Mouse (Mus musculus) lung, embryonic 14.5 days (tissue): ENCODE data around the gene Epha4. TPM values are rescaled to one million over a fixed set of nuclear protein-coding genes. Genes with fewer than 3 reads are reported as not detected.

Source experiments
- ATAC-seq: fragments of 200-750 bp; cut with Nextera tagmentation; 2 replicates; pipeline ENCODE4 v1.8.0; 2017; ENCODE audit warnings: mild to moderate bottlenecking, moderate TSS enrichment, moderate library complexity; ENCODE audit not compliant: insufficient read depth
- DNase-seq: peaks from one replicate; pipeline ENCODE4 v3.0.0-alpha.2; 2015
- H3K27ac ChIP-seq: fragments of 300-500 bp; sonication (generic); 2 replicates; pipeline ENCODE4 v1.5.1; 2014; ENCODE audit warnings: low read depth, mild to moderate bottlenecking, moderate library complexity
- H3K27me3 ChIP-seq: fragments of 300-500 bp; sonication (generic); 2 replicates; pipeline ENCODE4 v1.6.1; 2014; ENCODE audit warnings: low read length, control low read depth; ENCODE audit not compliant: insufficient read depth
- H3K36me3 ChIP-seq: fragments of 300-500 bp; sonication (generic); 2 replicates; pipeline ENCODE4 v1.6.1; 2014; ENCODE audit warnings: control low read depth; ENCODE audit not compliant: insufficient read depth
- H3K4me1 ChIP-seq: fragments of 300-500 bp; sonication (generic); 2 replicates; pipeline ENCODE4 v1.6.1; 2014; ENCODE audit warnings: antibody characterized with exemption, control low read depth; ENCODE audit not compliant: insufficient read depth
- H3K4me2 ChIP-seq: fragments of 300-500 bp; sonication (generic); 2 replicates; pipeline ENCODE4 v1.6.1; 2014; ENCODE audit warnings: mild to moderate bottlenecking
- H3K4me3 ChIP-seq: fragments of 300-500 bp; sonication (generic); 2 replicates; pipeline ENCODE4 v1.5.1; 2014; ENCODE audit warnings: low read depth, low read length
- H3K9ac ChIP-seq: fragments of 300-500 bp; sonication (generic); 2 replicates; pipeline ENCODE4 v1.6.1; 2014
- H3K9me3 ChIP-seq: fragments of 300-500 bp; sonication (generic); 2 replicates; pipeline ENCODE4 v1.6.1; 2016; ENCODE audit warnings: low read depth, low read length, control low read depth
- CTCF ChIP-seq: IDR thresholded peaks from 2 replicates; pipeline ENCODE4 v1.5.1; 2016; ENCODE audit warnings: antibody characterized with exemption, low read depth
- WGBS: fragments of 180-500 bp; shearing (Covaris S2); extraction: QIAGEN DNeasy Blood & Tissue Kit; methylation state at CpG from one replicate; pipeline ENCODE4 v1.1.7; 2014; 5-methylcytosine and 5-hydroxymethylcytosine counted together
- polyA plus RNA-seq: library from polyadenylated mRNA; unstranded; fragments of >200 nt; fragmentation: Nextera tagmentation; extraction: Ambion mirVana; gene quantifications from 2 replicates; pipeline ENCODE4 v1.2.1, GENCODE M21; 2014

Gene Epha4
- polyA plus RNA-seq, 1 experiment from 2014 or later, result 18.0 TPM

GRCm38 (mm10) chr1:77437881-77438610 is 76.8 kb downstream of the Epha4 start:
- Histone ChIP-seq H3K36me3 (0 out of 2 replicates have a peak, but pooled peaks cover 3% of the 10 kb centered on the region), H3K4me1 (peaks cover 3% of the 10 kb centered on the region; the same call in 1 of the 2 replicates), H3K4me3 (no peak overlapping the region), H3K27ac (no peak overlapping the region), H3K9ac (no peak overlapping the region), H3K27me3 (no peaks in the 10 kb centered on the region), H3K4me2 (no peak overlapping the region), H3K9me3 (no peaks in the 10 kb centered on the region)
- ATAC-seq (no peak), DNase-seq (no peak)
- 81% methylated on average over 10 of the region's 10 CpGs for WGBS
- TF ChIP-seq CTCF, result no peak

DNA sequence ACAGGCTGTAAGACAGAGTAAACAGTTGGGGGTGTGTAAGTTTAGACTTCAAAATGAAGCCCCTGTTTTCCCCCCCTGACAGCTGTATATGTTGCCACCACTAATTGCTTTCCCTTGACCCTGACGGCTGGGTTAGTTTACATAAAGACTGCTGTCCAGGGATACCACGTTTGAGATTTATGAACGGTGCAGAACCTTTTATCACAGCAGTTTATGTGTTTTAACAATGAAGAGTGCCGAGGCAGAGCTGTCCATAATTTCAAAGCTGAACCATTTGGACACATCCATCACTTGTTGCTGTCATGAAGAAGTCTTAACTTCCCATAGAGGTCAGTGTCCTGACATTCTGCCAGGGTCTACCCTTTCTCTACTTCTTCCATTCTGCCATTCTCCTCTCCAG is 79.8 kb downstream of the Epha4 start:
- no peak overlapping the region for H3K4me3 ChIP-seq
- no peak overlapping the region for H3K4me2 ChIP-seq
- DNase-seq, result peak; percentile 58
- no peaks in the 10 kb centered on the region for H3K9me3 ChIP-seq
- H3K9ac ChIP-seq, result no peak overlapping the region
- 0 out of 2 replicates have a peak, but pooled peaks have one; percentile 21 for ATAC-seq
- no peak for TF ChIP-seq CTCF
- H3K4me1 ChIP-seq, result no peaks in the 10 kb centered on the region; the same call in 1 of the 2 replicates
- H3K27me3 ChIP-seq, result no peaks in the 10 kb centered on the region
- H3K36me3 ChIP-seq, result no peaks in the 10 kb centered on the region
- H3K27ac ChIP-seq, result no peak overlapping the region
- WGBS, result 5% methylated on average over 4 of the region's 4 CpGs

- no peak overlapping the region for H3K4me3 ChIP-seq
- H3K36me3 ChIP-seq, result no peaks in the 10 kb centered on the region
- peak; percentile 11; the same call in 1 of the 2 replicates for TF ChIP-seq CTCF
- no peaks in the 10 kb centered on the region; the same call in 1 of the 2 replicates for H3K4me1 ChIP-seq
- no peak overlapping the region for H3K4me2 ChIP-seq
- DNase-seq, result no peak
- no peak overlapping the region for H3K27ac ChIP-seq
- WGBS, result 93% methylated on average over 3 of the region's 3 CpGs
- no peak for ATAC-seq
- no peaks in the 10 kb centered on the region for H3K27me3 ChIP-seq
- no peaks in the 10 kb centered on the region for H3K9me3 ChIP-seq
- H3K9ac ChIP-seq, result no peak overlapping the region
Measured at GRCm38 (mm10) chr1:77433148-77433547, 81.7 kb downstream of the Epha4 start.

DNA sequence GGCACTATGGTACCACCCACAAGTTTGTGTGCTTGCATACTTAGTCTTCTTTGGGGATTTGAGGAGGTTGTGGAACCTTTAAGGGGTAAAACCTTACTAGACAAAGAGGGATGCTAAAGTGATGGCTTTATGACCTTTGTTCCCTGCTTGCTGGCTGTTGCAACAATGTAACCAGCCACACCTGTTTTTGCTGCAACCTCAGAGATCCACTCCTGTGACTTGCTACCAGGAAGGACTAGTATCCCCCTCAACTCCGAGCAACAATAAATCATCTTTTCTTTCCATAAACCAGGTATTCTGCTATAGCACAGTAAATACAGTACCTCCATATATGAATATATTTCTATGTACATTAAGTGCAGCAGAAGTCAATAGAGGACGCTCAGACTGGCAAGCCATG is 82.4 kb downstream of the Epha4 start:
- no peak for TF ChIP-seq CTCF
- Histone ChIP-seq H3K9ac (no peak overlapping the region), H3K4me3 (no peak overlapping the region), H3K27ac (no peak overlapping the region), H3K27me3 (no peaks in the 10 kb centered on the region), H3K36me3 (no peaks in the 10 kb centered on the region), H3K4me2 (no peak overlapping the region), H3K9me3 (no peaks in the 10 kb centered on the region), H3K4me1 (no peaks in the 10 kb centered on the region; the same call in 1 of the 2 replicates)
- ATAC-seq (no peak), DNase-seq (no peak)
- 83% methylated on average over 2 of the region's 2 CpGs for WGBS

DNA sequence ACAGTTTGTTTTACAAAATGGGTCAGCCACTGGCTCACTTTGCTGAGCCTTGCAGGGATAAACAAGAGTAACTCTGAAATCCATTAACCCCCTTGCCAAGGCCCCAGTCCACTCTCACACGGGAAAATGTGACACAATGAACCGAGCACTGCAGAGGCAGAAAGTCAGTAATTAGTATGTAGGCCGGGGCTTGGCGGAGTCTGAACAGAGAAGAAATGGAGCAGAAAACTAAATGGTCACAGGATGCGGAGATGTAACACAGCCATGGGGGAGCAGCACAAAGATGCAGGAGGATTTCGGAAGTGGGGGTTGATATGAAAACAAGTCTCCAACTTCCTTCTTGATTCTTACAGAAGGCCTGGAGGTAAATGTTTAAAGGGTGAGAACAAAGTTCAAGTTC is 85.7 kb downstream of the Epha4 start:
- DNase-seq, result no peak
- H3K27me3 ChIP-seq, result no peaks in the 10 kb centered on the region
- H3K36me3 ChIP-seq, result 0 out of 2 replicates have a peak, but pooled peaks cover 3% of the 10 kb centered on the region
- WGBS, result 72% methylated on average over 6 of the region's 6 CpGs
- no peaks in the 10 kb centered on the region for H3K9me3 ChIP-seq
- no peak for TF ChIP-seq CTCF
- no peak overlapping the region for H3K4me3 ChIP-seq
- no peak overlapping the region for H3K4me2 ChIP-seq
- no peak overlapping the region for H3K27ac ChIP-seq
- ATAC-seq, result no peak
- no peaks in the 10 kb centered on the region for H3K4me1 ChIP-seq
- no peak overlapping the region for H3K9ac ChIP-seq

DNA sequence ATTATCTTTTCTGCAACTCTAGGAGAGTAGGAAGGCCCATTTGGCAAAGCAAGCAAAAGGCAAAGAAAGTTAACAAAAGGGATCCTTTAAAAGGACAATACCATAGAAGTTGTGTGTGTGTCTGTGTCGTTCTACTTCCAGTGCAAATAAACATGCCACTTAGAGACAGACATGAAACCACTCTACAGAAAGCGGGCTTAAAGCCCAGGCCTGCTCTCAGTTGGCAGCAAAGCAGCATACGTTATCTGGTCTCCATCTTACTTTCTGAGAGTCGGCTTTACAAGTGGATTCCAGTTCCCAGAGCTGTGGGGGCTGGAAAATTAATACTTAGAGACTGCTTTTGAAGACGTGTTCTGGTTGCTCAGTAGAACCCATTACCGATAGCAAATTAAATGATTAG is 87.9 kb downstream of the Epha4 start:
- DNase-seq (no peak), ATAC-seq (no peak)
- no peak overlapping the region for H3K9ac ChIP-seq
- H3K9me3 ChIP-seq, result no peaks in the 10 kb centered on the region
- 47% methylated on average over 6 of the region's 6 CpGs for WGBS
- no peak overlapping the region for H3K4me2 ChIP-seq
- TF ChIP-seq CTCF, result no peak
- no peaks in the 10 kb centered on the region for H3K27me3 ChIP-seq
- H3K36me3 ChIP-seq, result 0 out of 2 replicates have a peak, but pooled peaks cover 3% of the 10 kb centered on the region
- H3K4me1 ChIP-seq, result no peaks in the 10 kb centered on the region
- H3K4me3 ChIP-seq, result no peak overlapping the region
- no peak overlapping the region for H3K27ac ChIP-seq

- no peak overlapping the region for H3K4me3 ChIP-seq
- no peak overlapping the region for H3K4me2 ChIP-seq
- ATAC-seq (no peak), DNase-seq (no peak)
- H3K27ac ChIP-seq, result no peak overlapping the region
- H3K27me3 ChIP-seq, result no peaks in the 10 kb centered on the region
- H3K9ac ChIP-seq, result no peak overlapping the region
- H3K36me3 ChIP-seq, result 0 out of 2 replicates have a peak, but pooled peaks cover 3% of the 10 kb centered on the region
- 85% methylated on average over 3 of the region's 3 CpGs for WGBS
- H3K9me3 ChIP-seq, result no peaks in the 10 kb centered on the region
- no peaks in the 10 kb centered on the region for H3K4me1 ChIP-seq
- TF ChIP-seq CTCF, result no peak
Measured at GRCm38 (mm10) chr1:77425171-77425570, 89.7 kb downstream of the Epha4 start.
